Mouse (Mus musculus) NIH3T3 (cell line): ENCODE data around the gene Ift74.
"Not testable (repeated sequence)": the region's sequence is repeated elsewhere in the genome, so short reads cannot be mapped to it uniquely, and the experiment has no call there.

Source experiments
- DNase-seq: peaks from one replicate; pipeline ENCODE4 v3.0.0-alpha.2; 2012; ENCODE audit warnings: low read depth

The Ift74 gene

GRCm38 (mm10) chr4:94613972-94614626 lies at the start of gene Ift74:
Gene Ift74 (plus strand): TSS chr4:94614491.
- peak; percentile 99 for DNase-seq

GRCm38 (mm10) chr4:94572677-94573076 lies 41.6 kb upstream of the Ift74 start:
- no peak for DNase-seq

- DNase-seq, result no peak
These were observed 22.4 kb upstream of the Ift74 start for GRCm38 (mm10) chr4:94591765-94592381.

GRCm38 (mm10) chr4:94592709-94593108 lies 21.6 kb upstream of the Ift74 start:
- DNase-seq, result no peak

GRCm38 (mm10) chr4:94601395-94601794 lies 12.9 kb upstream of the Ift74 start:
- DNase-seq, result peak; percentile 73

GRCm38 (mm10) chr4:94602496-94603030 lies 11.7 kb upstream of the Ift74 start:
- no peak for DNase-seq

GRCm38 (mm10) chr4:94603031-94603629 lies 11.2 kb upstream of the Ift74 start, which contains the start of gene Plaa:
Gene Plaa (minus strand): TSS chr4:94603244.
- DNase-seq, result peak; percentile 98

GRCm38 (mm10) chr4:94604452-94605019 lies 9.8 kb upstream of the Ift74 start:
- DNase-seq, result no peak

- no peak for DNase-seq
These were observed 8.7 kb upstream of the Ift74 start for GRCm38 (mm10) chr4:94605591-94605990.

- DNase-seq, result no peak
These were observed 4.0 kb upstream of the Ift74 start for GRCm38 (mm10) chr4:94610339-94610738.

GRCm38 (mm10) chr4:94614627-94615006 lies 326 bp downstream of the Ift74 start:
- DNase-seq, result no peak

- DNase-seq, result peak; percentile 50
These were observed 5.8 kb downstream of the Ift74 start for GRCm38 (mm10) chr4:94620077-94620476.

- no peak for DNase-seq
These were observed 28.9 kb downstream of the Ift74 start for GRCm38 (mm10) chr4:94643141-94643540.

- no peak for DNase-seq
These were observed 35.6 kb downstream of the Ift74 start, which contains the start of gene Lrrc19 for GRCm38 (mm10) chr4:94649920-94650319. Gene Lrrc19 (minus strand): TSS chr4:94650144.

GRCm38 (mm10) chr4:94650426-94651175 lies 36.3 kb downstream of the Ift74 start:
- not testable (repeated sequence) for DNase-seq

GRCm38 (mm10) chr4:94669718-94670117 lies 55.4 kb downstream of the Ift74 start:
- DNase-seq, result peak; percentile 73

GRCm38 (mm10) chr4:94680662-94681061 lies 66.4 kb downstream of the Ift74 start:
- no peak for DNase-seq

GRCm38 (mm10) chr4:94681181-94681580 lies 66.9 kb downstream of the Ift74 start:
- no peak for DNase-seq

- DNase-seq, result no peak
These were observed 67.7 kb downstream of the Ift74 start for GRCm38 (mm10) chr4:94682029-94682428.

GRCm38 (mm10) chr4:94683305-94683704 lies 69.0 kb downstream of the Ift74 start:
- no peak for DNase-seq

- not testable (repeated sequence) for DNase-seq
These were observed 75.5 kb downstream of the Ift74 start for GRCm38 (mm10) chr4:94689804-94690203.

- no peak for DNase-seq
These were observed 76.8 kb downstream of the Ift74 start for GRCm38 (mm10) chr4:94691078-94691477.
